11 mouse cellular contexts compared by ENCODE assay signal in the genomic region with DNA sequence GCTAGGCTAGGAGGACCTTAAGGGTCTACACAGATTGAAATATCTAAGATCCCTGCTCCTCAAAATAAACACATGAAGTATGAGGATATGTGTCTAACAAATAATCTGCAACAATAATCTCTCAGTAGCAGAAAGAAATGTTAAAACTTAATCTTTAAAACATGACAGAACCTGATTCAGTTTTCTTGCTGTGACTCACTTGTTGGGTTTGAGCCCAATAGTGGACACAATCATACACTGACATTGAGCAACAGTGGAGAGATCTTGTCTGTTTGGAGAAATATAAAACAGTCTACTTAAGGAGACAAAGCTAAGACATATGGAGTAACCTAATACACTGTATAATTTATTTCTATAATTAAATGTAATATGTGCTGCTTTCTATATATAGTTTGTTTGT.
DNase-seq lines count a peak whose midpoint lies in the region.
"Had no signal": no experiment of that assay in that cellular context is flagged by ENCODE, and none has a peak within 500 bp of the region (broad histone marks: within the 10 kb centered on the region; RNA-seq: fewer than 3 reads in every experiment).

No protein-coding gene starts in this region.

- DNase-seq in adrenal gland, adult 2 months, result peak; percentile 63
- DNase-seq in adrenal gland, postnatal 4 days (ENCODE audit: low spot score in 2 of 2), result no peak
- peak; percentile 4 for DNase-seq in adipocyte (ENCODE audit: low spot score)
- peak; percentile 19 to 36 for DNase-seq in adrenal gland, postnatal 36 days
- DNase-seq in kidney, postnatal 14 days, result no peak
- no peak for DNase-seq in urinary bladder, postnatal 4 days (ENCODE audit: low spot score in 2 of 2)
- DNase-seq in neural tube, embryonic 10.5 days (ENCODE audit: extremely low spot score, low spot score), result no peak
- DNase-seq: cerebellum, adult 11-12 months; cerebellum, adult 9-11 months; cerebellum, postnatal 36 days; kidney, adult 18-20 months had no signal

Comparison
In these comparisons a context has a peak if more than half of its experiments do, and no peak if none do; other contexts are left out.
1. DNase-seq: peak in adrenal gland, adult 2 months (single experiment), adipocyte (single experiment) and adrenal gland, postnatal 36 days (2 of 2); none in adrenal gland, postnatal 4 days (0 of 2), kidney, postnatal 14 days (single experiment), urinary bladder, postnatal 4 days (0 of 2) and neural tube, embryonic 10.5 days (single experiment).